Mouse (Mus musculus) cerebellum, adult 11-12 months (tissue): ENCODE data around the gene Eif3g.

Source experiments
- DNase-seq: peaks from one replicate; pipeline ENCODE4 v3.0.0; 2022

The Eif3g gene

DNA sequence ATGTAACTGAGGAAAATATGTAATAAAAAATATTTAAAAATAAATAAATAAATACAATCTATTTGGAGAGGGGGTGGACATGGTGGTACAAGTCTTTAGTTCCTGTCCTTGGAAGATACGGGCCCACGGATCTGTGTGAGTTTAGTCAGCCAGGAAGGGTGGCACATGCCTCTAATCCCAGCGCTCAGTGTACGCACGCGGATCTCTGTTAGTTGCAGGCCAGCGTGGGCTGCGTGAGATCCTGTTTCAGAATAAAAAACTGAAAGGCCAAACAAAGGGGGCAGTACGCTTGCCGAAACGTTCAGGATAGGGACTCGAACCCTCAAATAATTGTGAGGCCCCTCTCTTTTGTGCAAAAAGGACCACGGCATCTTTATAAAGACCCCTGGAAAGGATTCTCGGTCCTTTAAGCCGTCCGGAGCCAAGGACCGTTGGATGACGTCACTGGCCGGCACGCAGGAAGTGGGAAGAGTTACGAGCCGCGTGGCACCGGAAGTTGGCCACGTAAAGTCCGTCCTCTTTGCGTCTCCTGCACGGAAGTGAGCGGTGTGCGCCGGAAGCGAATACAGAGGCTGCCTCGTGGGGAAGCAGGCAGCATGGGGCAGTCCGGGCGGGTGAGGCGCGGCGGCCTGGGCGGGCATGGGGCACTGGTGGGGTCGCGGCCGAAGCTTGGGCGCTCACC lies 10.6 kb downstream of the Eif3g start, which contains the start of gene Ppan:
TSS of gene Ppan (plus strand) at position 472 of the 682 bp plus-strand sequence.
- DNase-seq, result peak; percentile 96

DNA sequence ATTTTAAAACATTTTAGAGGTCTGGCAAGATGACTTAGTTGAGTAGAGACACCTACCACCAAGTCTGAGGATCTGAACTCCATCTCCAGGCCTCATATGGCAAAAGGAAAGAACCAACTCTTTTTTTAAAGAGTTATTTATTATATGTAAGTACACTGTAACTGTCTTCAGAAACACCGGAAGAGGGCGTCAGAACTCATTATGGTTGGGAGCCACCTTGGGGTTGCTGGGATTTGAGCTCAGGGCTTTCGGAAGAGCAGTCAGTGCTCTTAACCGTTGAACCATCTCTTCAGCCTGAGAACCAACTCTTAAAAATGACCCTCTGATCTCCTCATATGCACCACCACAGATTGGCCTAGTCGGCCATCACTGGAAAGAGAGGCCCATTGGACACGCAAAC lies 11.2 kb downstream of the Eif3g start:
- no peak for DNase-seq

DNA sequence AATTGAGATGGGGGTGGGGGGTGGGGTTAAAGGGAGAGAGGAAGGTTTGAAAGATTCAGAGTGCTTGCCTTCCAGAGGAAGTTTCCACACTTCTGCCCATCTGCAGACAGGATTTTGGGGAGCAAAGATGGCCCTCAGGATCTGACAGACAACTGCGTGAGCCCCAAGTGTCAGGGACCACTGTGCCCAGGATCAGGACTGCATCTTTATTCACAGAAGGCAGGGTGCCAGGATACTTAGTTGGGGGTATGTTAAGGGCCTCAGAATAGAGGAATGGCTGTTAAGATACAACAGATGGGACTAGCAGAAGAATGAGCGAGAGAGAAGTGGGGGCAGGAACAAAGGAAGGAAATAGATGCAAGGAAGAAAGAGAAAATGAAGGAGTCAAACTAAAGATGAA lies 11.9 kb downstream of the Eif3g start:
- peak; percentile 47 for DNase-seq

DNA sequence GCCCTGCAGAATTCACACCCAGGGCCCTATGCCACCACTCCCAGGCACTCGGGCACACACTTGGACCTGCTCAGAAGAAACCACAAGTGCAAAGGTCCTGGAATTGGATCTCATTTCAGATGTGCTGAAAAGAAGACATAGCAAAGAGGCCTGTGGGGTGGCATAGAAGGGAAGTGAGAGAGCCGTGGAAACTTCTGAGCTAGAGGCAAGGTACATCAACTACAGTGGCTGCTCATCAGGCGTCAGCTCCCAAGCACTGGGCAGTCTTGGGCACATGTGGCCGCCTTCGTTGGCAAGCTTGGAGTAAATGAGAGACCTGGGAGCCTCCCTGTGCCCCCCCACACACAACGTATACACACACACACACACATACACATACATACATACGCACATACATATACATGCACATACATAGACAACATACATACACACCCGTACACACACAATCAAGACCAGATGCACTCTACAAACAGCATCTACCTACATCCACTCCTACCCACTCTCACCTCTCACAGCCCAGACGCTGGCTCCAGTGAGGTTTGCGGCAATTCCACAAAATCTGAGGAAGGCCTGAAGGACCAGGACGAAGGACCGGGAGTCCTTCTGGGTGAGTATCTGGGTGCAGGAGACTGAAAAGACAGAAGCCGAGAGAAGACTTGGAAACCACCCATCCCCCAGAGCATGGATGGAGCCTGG lies 19.2 kb downstream of the Eif3g start, which contains the start of gene Angptl6:
TSS of gene Angptl6 (minus strand) at position 631 of the 696 bp plus-strand sequence.
- peak; percentile 61 for DNase-seq

DNA sequence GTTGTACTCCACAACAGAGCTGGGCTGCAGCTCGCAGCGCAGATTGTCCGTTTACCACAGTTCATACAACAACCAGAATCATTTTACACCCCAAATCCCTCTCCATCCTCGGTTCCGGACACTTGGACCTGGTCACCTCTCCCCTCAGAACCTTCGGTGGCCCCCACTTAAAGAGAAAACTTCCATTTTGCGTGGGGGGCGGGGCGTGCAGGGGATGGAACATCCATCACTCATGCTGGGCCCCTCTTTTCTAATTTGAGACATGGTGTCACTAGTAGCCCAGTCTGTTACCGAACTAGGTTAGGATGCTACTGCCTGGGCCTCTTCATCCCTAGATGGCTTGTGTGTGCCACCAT lies 19.7 kb downstream of the Eif3g start:
- DNase-seq, result no peak

DNA sequence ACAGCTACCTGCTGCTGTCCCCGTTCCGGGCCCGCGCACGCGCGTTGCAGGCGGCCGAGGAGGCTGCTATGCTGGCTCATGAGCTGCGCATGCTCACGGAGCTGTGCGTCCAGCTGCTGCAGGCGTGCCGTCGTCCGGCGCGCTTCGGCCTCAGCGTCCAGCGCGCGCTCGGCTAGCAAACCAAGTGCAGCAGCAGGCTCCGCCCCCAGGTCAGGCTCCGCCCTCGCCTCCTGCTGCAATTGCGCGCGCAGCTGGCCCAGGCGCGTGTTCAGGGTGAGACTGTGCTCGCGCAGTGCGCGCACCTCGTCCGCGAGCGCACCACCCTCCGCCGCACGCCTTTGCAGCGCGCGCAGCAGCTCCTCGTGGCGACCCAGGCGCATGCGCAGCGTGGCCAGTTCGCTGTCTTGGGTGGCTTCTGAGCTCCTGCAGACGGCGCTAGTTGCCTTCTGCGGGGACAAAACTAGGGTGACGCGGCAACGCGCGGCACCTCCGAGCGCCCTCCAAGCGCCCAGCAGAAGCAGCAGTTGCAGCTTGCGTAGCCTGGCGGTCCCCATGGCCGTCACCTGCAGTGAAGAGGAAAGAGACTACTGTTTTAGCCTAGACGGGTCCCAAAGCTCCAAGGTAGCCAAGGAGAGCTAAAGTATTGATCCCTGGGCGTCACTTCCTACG lies 20.2 kb downstream of the Eif3g start:
- DNase-seq, result peak; percentile 100

DNA sequence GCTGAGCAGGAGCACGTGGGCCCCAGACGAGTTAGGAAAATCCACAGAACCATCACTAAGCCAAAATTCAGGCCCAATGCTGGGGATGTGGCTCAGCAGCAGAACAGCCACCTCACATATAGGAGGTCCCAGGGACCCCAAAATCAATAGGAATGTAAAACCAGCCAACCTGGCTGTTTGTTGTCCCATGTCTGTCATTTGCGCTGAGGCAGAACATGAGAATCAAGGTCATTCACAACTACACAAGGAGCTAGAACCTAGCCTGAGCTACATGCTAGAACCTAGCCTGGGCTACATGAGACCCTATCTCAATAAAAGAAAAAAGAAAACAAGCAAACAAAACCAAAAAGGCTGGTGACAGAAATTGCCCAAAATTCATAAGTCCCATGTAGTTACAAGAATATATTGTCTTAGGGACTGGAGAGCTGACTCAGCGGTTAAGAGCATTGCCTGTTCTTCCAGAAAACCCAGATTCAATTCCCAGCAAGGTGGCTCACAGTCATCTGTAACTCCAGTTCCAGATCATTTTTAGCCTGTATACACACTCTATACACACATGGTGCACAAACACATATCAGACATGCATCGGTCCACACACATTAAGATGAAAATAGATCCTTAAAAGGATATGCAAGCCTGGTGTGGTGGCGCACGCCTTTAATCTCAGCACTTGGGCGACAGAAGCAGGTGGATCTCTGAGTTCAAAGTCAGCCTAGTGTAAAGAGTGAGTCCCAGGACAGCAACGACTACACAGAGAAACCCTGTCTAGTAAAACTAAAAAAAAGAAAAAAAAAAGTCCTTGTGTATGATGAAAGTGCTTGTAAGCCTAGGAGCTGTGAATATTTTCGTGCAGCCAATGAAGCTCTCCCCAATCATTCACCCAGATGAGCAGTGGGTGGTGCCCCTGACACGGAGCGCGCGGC lies 21.0 kb downstream of the Eif3g start:
- DNase-seq, result no peak

DNA sequence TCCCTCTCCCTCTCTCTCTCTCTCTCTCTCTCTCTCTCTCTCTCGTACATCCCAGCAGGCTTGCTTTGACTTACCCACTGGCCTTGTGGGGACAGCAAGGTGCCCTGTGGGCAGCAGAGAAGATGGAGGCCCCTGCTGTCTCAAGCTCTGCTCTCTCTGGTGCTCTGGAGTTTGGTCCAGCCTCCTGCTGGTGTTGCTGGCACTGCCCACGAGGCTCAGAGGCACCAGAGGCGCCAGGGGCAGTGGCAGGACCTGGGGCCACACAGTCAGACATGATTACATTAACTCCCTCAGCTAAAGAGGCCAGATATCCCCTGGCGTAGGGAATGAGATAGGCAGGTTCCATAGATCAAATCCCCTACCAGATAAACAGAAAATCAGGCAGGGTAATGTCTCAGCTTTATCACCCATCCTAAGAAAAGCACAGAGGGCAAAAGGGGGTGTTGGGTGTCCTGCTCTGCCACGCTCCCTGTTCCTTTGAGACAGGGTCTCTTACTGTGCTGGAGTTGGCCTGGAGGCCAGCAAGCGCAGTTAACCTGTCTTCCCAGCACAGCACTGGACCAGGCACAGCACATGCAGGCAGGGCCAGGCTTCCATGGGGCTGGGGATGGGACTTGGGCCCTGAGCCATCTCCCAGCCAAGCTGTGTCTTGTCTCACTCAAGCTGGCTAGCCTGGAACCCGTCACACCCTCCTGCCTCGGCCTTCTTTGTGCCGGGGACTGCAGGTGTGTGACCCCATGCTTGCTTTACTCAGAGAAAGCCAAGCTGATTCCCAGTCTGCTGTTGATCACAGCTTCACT lies 21.9 kb downstream of the Eif3g start:
- peak; percentile 69 for DNase-seq

DNA sequence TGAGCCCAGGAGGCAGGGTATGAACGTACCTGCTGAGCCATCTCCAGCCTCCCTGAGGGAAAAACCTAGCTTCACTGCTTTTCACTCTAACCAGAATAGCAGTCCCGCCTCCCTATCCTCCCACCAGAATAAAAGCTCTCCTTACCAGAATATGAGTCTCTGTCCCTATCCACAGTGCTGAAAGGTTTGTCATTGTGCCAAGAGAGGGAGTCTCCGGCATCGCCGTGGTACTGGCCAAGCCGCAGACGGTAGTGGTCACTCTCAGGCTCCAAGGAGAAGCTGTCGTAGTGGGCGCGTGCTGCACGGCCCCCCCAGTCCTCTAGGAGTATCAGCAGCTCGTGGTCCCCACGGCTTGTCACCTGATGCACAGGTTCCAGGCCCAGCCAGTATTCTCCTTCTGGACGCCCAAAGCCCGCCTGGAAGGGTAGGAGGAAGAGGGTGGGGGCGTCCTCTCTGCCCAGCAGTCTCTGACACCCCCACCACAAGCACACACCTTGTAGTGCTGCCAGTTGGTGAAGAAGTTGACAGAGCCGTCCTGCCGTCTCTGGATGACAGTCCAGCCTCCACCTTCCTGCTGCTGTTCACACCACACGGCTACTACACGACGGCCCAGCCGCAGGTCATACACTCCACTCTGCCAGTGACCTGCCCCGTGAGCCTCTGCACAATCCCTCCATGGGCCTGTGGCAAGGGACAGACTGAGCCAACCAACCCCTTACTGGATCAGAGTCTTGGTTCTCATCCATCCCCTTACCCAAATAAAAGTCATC lies 23.2 kb downstream of the Eif3g start:
- DNase-seq, result peak; percentile 63

DNA sequence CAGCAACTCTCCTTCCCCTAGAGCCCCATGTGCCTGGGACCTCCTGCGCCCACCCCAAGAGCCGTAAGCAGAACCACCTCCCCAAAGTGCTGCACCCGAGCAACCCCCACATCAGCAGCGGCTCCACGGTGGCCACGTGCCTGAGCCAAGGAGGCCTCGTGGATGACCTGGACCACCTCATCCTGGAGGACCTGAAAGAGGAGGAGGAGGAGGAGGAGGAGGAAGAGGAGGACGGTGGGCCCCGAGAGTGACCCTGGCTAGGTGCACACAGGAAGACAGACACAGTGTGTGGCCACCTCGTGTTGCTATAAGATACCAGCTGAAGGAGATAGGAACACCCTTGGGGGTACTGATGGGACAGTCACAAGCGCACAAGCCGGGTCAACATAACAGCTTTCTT lies 24.9 kb downstream of the Eif3g start:
- DNase-seq, result peak; percentile 36

DNA sequence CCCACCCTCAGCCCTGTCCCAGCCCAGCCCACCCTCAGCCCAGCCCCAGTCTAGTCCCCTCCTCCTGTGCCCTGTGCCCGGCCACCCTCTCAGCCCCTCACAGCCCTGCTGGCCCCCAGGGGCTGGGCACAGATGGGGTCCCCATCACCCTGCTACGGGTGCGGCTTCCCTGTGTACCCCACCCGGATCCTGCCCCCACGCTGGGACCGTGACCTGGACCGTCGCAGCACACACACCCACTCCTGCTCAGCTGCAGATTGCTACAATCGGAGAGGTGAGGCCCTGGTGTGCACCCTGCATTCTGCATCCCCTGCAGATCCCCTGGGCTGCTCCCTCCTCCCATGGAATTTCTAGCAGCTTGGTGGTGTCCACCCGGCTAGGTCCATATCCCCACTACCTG lies 25.4 kb downstream of the Eif3g start:
- DNase-seq, result no peak

DNA sequence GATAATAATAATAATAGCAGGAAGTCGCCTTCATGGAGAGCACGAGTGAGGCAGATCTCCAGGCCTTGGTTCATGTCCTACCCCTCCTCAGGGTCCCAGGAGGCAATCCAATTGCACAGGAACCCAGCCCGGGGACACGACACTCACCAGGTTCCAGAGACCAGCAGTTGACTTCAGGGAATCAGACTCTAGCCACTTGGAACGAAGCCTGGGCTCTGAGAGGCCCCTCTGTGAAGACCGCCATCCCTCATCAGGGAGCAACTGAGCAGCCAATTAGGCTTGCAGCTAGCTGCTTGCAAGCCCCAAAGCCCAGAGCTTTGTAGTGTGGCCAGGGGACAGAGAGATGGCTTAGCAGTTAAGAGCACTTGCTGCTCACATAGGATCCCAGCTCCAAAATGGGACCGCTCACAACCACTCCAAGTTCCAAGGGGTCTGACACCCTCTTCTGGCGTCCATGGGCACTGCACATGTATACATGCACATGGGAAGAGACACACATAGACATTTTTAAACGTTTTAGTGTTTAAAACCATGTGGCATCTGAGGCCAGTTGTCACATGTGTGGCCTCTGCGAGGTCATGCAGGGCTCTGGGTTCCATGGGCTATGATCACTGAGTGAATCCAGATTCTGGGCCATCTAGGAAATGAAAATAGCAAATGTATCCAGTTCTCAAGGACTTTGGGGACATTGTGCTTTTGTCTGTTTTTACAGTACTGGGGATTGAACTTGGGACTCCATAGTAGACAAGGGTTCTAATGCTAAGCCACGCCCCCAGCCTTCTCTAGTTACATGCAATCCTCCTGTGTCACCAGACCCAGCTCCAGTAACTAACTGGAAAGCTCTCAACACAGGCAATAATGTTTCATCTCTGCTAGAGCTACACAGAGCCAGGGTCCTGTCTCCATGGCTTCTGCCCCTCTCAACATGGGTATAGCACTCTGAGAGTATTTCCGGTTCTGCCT lies 27.9 kb downstream of the Eif3g start:
- peak; percentile 29 for DNase-seq

DNA sequence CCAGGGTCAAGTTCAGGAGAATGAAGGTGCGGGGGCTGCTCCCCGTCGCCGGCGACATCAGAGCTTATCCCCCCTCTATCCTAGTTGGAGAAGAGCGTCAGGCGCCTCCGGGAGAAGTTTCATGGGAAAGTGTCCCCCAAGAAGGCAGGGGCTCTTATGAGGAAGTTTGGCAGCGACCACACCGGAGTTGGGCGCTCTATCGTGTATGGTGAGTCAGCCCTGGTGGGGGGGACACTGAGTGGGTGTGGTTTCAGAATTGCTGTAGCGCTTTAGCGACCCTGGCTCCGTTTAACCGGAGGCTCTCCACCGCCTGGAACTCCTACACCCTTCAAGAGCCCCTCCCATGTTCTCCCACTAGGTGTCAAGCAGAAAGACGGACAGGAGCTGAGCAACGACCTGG lies 29.2 kb downstream of the Eif3g start:
- peak; percentile 50 for DNase-seq

DNA sequence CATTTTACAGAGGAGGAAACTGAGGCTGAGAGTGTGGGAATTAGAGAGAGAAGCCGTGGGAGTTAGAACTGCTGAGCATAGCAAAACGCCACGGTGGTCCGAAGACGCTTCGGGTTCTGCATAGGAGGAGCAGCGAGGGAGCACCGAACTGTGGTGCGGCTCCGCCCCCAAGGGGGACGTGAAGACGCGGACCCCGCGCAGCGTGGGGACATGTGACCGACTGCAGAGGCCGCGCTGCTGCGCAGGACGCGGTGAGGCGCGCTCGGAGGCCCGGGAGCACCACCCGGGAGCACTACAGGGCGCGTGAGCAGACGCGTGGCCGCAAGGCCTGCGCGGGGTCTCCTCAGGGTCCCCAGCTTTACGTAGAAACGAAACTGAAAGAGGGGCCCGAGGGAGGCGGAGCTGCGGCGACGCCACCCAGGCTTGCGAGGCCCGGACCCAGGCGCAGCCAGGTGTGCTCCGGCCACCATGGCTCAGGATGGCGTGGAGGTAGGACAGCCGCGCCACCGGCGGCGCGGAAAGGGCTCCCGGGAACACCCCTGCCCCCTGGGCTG lies 29.9 kb downstream of the Eif3g start, which contains the start of gene A230050P20Rik:
TSS of gene A230050P20Rik (plus strand) at position 195 of the 554 bp plus-strand sequence.
- peak; percentile 82 for DNase-seq

DNA sequence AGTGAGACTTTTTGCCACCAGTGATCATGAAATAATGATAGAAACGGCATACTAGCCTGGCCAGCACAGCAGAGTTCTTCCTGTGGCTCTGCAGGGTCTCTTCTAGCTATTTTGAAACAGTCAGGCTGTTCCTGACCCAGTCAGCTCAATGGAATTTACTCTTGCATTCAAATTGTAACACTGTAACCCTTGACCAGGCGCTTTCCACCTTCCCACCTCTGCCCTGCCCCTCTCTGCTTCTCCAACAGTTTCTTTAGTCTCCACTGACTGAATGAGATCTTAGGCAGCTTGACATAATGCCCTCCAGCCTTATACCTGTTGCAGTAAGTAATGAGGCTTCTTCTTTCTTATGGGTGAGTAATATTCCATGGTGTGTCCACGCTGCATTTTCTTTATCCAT lies 31.5 kb downstream of the Eif3g start:
- no peak for DNase-seq

DNA sequence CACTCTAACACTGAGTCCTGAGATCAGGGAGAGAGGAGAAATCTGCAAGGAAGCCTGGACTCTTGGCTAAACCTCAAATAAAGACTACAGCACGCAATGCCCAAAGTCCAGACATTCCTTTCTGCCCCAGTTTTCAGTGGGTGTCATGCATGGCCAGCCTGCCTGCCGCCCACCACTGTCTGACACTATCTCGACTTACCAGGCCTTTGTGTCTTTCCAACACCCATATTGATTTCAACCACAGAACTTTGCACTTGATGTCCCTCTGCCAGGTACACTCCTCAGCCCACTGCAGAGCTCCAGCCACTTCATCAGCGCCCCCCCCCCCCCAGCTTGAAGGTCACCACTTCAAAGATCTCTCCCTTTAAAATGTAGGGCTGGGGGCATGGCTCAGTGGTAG lies 36.2 kb downstream of the Eif3g start:
- DNase-seq, result no peak

DNA sequence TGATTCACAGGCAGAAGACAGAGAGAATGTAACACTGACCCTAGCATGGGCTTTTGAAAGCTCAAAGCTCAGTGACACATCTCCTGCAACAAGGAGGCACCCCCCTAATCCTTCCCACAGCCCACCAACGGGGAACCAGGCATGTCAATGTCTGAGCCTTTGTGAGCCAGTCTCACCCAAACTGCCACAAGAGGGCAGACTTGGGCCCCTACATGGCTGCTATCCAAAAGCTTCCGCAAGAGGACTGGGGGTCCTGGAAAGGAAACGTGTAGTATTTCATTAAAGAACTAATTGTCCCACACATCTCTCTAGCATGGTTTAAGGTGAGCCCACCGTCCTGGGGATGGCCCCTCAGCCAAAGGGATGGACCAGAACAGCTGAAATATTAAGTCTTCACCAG lies 36.6 kb downstream of the Eif3g start:
- no peak for DNase-seq

DNA sequence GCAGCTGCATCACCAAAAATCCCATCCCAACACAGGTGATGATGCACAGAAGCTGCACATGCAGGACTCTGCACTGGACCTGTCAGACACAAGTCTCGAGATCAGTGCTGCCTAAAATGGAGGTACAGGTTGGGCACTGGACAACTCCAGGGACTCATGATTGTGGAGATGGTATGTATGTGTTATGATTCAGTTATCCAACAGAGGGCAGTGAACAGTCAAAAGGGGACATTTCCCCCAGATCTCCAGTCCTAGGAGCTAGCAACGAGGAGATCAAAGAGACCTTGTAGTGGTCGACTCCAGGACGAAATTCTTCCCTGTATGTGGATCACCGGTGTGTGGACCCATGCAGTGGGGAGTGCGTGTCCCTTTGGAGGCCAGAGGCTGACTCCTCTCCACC lies 38.5 kb downstream of the Eif3g start:
- no peak for DNase-seq

DNA sequence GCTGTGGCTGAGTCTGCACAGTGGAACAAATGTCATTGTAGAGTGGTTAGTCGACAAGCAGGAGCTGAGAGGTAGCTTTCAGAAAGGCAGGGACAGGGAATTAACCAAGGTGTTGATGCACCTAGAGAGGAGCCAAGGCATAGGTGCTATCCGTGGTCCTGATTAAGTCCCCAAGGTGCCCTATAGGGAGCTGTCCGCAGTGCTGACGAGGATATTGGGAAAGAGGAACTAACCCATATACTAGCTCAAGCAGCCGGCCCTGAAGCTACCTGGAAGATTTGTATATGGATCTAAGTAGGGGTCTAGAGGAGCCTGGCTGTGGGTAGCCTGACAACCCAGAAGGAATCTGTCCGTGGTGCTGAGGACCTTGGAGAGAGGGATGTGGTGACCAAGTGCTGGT lies 41.3 kb downstream of the Eif3g start:
- no peak for DNase-seq

DNA sequence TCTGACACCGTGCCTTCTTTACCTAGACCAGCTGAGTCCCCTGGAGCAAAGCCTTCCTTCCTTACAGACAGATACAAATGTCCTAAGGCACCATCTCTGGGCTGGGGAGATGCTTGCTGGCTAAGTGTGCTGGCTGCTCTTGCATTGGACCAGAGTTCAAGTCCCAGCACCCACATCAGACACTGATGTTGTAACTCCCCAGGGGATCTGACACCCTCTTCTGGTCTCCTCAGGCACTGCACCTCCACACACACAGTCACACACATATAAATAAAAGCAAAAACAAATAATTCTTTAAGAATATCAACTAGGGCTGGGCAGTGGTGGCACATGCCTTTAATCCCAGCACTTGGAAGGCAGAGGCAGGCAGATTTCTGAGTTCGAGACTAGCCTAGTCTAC lies 48.2 kb downstream of the Eif3g start:
- DNase-seq, result no peak
